ENCODE assay signal across 12 mouse cellular contexts in genomic region chr3:139152654-139153053, GRCm38 (mm10). TPM values are rescaled to one million over a fixed set of nuclear protein-coding genes. Genes with fewer than 3 reads are reported as not detected.
DNase-seq lines count a peak whose midpoint lies in the region; ATAC-seq and TF ChIP-seq lines count a peak whose summit lies in the region.
"Had no signal": no experiment of that assay in that cellular context is flagged by ENCODE, and none has a peak within 500 bp of the region (broad histone marks: within the 10 kb centered on the region; RNA-seq: fewer than 3 reads in every experiment).

No protein-coding gene starts in this region.

- no peaks in the 10 kb centered on the region for H3K9me3 ChIP-seq in lung, postnatal 0 days (ENCODE audit: low read length)
- H3K9me3 ChIP-seq: stomach, embryonic 15.5 days had no signal

- H3K36me3 ChIP-seq in lung, postnatal 0 days (ENCODE audit: insufficient read depth, low read length) = no peaks in the 10 kb centered on the region
- H3K36me3 ChIP-seq: stomach, embryonic 15.5 days had no signal

- TF ChIP-seq CTCF in gastrocnemius, adult 2 months (IDR thresholded peaks at IDR 0.05) = peak; percentile 19; the same call in 1 of the 2 replicates
- TF ChIP-seq CTCF in lung, postnatal 0 days (IDR thresholded peaks at IDR 0.05) = 0 out of 2 replicates have a peak, but pooled peaks have one; percentile 7

- 60% methylated on average over 3 of the region's 3 CpGs for WGBS in lung, postnatal 0 days

- H3K27me3 ChIP-seq in lung, postnatal 0 days (replicated peaks; ENCODE audit: insufficient read depth, low read length) = no peaks in the 10 kb centered on the region
- H3K27me3 ChIP-seq: stomach, embryonic 15.5 days had no signal

- ATAC-seq in lung, postnatal 0 days = no peak
- ATAC-seq in megakaryocyte progenitor cell, adult 5-6 weeks (replicated peaks; ENCODE audit: poor library complexity) = peak; percentile 83
- ATAC-seq: forebrain, embryonic 14.5 days had no signal

- H3K4me3 ChIP-seq in gastrocnemius, adult 2 months = no peak overlapping the region
- H3K4me3 ChIP-seq in lung, postnatal 0 days (ENCODE audit: low read depth, low read length) = no peak overlapping the region
- H3K4me3 ChIP-seq: stomach, embryonic 15.5 days had no signal

- H3K9ac ChIP-seq in lung, postnatal 0 days (replicated peaks; ENCODE audit: low read depth) = no peak overlapping the region
- H3K9ac ChIP-seq: stomach, embryonic 15.5 days had no signal

- no peak overlapping the region for H3K4me2 ChIP-seq in lung, postnatal 0 days (replicated peaks; ENCODE audit: low read depth, low read length)
- H3K4me2 ChIP-seq: stomach, embryonic 15.5 days had no signal

- no peak for DNase-seq in gastrocnemius, adult 2 months
- DNase-seq in gastrocnemius, postnatal 10 days = no peak
- no peak for DNase-seq in lung, postnatal 0 days (ENCODE audit: low spot score)
- DNase-seq in lung, postnatal 25 days (ENCODE audit: low spot score) = no peak
- DNase-seq in adrenal gland, postnatal 25 days = peak; percentile 4
- DNase-seq in heart, postnatal 36 days = no peak
- no peak for DNase-seq in frontal cortex, postnatal 25 days (ENCODE audit: low spot score in 2 of 2)
- DNase-seq: heart, postnatal 14 days; lung, postnatal 10 days had no signal

- no peaks in the 10 kb centered on the region for H3K4me1 ChIP-seq in lung, postnatal 0 days (ENCODE audit: insufficient read depth, low read depth, low read length)
- H3K4me1 ChIP-seq: stomach, embryonic 15.5 days had no signal

- no peak for TF ChIP-seq EP300 in lung, postnatal 0 days (IDR thresholded peaks at IDR 0.05)

- H3K27ac ChIP-seq in gastrocnemius, adult 2 months = no peak overlapping the region
- H3K27ac ChIP-seq in lung, postnatal 0 days (ENCODE audit: low read length) = no peak overlapping the region
- H3K27ac ChIP-seq: stomach, embryonic 15.5 days had no signal

- intact Hi-C loops in gastrocnemius, adult 2 months (cut with DNase I) = no loop called here
- intact Hi-C loops in heart, postnatal 36 days (cut with DNase I) = no loop called here

RNA-seq across cellular contexts. Expression of gene Stpg2, which starts 52.8 kb away (rescaled TPM):
- total RNA-seq in gastrocnemius, adult 2 months (2021) = not detected
- total RNA-seq in gastrocnemius, postnatal 10 days (2021) = not detected
- polyA plus RNA-seq in lung, postnatal 0 days (2015; fragmentation: Nextera tagmentation; extraction: Ambion mirVana) = not detected in 2 replicates
- total RNA-seq in adrenal gland, postnatal 25 days (2021) = 0.24 TPM in 1 of 2 replicates, not detected in the other
- total RNA-seq in megakaryocyte progenitor cell, adult 5-6 weeks (2015) = not detected in 2 replicates
- total RNA-seq in megakaryocyte progenitor cell, adult 5-6 weeks (2017) = not detected in 2 replicates
- not detected for total RNA-seq in heart, postnatal 36 days (2021)
- total RNA-seq: heart, postnatal 14 days had no signal
- polyA plus RNA-seq: stomach, embryonic 15.5 days had no signal
